Mouse (Mus musculus): ENCODE data around the gene Fam161a.

- TF ChIP-seq CTCF (IDR thresholded peaks at IDR 0.05; ENCODE audit: low read depth, low read length) (no peak), EP300 (IDR thresholded peaks at IDR 0.05; ENCODE audit: insufficient read depth, low read depth, low read length) (no peak)
These were observed 45.2 kb upstream of the Fam161a start for GRCm38 (mm10) chr11:22962101-22962500.
